Mouse (Mus musculus) thymus, postnatal 4 days (tissue): ENCODE measurements around the gene Tmem268.
A peak's percentile ranks its signal among the peaks of the same experiment; 100 is the strongest.

ENCODE experiments used
- DNase-seq: peaks from one replicate; pipeline ENCODE4 v3.0.0; 2021

Gene Tmem268

DNA sequence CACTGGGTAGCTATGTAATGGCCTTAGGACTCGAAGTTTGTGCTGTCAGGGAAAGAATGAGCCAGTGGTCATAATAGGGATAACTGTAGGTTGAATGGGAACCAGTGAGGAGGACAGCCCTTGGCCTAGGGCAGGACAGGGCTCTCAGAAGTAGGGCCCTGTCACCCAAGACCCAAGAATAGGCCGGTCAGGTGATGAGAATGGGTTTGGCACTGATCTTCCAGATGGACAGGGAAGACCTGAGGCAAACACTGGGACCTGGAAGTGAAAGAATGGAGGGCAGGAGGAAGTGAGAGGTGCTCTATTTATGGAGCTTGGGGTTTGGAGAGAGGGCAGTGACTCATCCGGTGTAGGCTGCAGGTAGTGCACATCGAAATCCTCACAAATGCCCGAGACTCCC lies 1.9 kb upstream of the Tmem268 start:
- no peak for DNase-seq

DNA sequence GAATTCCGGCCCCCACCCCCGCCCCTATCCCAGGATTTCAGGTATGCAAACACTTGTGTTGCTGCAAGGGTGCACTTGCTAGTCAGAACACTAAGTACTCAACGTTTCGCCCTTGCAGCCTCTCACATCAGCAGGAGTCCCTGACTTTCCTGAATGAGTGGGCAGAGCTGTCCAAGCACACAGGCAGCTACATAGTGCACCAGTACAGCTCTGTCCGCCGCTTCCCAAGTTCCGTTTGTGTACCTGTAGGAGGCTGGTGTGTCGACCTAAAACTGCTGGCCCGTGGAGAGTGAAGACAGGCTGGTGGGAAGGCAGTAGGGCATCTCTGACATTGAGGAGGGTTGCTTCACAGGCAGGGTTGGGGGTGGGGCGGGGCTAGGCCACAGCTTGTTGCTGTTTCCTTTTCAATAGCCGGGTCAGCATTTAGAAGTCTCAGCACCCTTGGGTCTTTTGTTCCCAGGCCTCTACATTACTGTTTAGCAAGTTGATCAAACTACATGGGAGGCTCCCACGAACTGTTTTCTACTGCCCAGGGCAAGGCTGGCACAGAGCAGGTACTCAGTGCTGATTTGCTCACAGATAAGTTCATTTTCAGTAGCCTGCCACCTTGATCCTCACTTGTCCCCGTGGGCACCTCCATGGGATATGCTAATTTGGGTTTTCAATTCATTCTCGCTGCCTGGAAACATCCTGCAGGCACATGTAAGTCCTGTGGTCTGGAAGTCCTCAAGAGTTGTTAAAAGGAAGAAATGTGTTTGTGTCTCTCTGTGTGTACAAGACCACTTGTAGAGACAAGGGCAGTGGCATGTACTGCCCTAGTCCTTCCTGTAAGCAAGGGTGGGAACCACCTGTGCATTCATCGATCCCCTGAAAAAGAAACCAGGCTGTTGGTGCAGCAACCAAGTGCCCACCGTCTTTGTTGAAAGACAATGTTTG lies 1.2 kb upstream of the Tmem268 start:
- DNase-seq, result peak; percentile 40

DNA sequence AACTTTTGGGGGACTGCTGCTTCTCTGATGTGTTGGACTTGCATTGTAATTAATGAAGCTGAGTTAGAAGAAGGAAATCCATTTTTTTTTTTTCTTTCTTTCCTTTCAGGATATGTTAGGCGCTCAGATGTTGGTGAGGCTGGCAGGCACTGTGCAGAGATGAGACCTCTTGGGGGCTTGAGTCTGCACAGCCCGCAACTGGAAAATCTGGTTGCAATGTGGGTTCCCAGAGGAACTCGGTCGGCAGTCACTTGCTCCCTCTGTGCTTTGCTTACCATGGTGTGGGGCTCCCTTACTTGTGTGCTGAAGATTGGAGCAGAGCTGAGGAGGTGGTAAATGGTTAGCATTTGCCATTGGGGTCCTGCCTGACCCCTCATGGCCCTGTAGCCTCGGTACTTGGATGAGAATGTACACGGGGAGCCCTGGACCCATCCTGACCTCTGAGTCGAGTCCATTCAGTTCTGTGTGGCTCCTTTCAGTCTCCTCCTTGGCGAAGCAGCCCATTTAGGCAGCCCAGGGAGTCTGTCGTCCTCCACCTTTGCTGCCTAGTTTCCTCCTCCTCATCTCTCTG lies 631 bp downstream of the Tmem268 start:
- DNase-seq, result peak; percentile 33

DNA sequence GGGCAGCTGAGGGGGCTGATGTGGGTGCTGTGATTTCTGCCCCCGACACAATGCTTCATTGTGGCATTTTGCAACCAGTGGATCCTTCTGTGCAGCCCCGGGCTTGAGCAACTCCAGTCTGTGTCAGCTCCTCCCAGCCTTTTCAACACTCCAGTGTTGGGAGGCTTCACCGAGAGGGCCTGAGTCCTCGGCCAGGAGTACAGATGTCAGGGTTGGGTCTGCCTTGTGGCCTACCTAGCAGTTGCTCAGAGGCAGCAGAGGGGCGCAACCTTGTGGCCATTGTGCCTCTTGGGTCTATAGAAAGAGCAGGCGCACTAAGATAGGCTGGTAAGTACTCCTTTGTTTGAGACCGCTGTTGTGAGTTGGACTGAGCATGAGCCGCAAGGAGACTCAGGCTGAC lies 1.5 kb downstream of the Tmem268 start:
- DNase-seq, result peak; percentile 65

DNA sequence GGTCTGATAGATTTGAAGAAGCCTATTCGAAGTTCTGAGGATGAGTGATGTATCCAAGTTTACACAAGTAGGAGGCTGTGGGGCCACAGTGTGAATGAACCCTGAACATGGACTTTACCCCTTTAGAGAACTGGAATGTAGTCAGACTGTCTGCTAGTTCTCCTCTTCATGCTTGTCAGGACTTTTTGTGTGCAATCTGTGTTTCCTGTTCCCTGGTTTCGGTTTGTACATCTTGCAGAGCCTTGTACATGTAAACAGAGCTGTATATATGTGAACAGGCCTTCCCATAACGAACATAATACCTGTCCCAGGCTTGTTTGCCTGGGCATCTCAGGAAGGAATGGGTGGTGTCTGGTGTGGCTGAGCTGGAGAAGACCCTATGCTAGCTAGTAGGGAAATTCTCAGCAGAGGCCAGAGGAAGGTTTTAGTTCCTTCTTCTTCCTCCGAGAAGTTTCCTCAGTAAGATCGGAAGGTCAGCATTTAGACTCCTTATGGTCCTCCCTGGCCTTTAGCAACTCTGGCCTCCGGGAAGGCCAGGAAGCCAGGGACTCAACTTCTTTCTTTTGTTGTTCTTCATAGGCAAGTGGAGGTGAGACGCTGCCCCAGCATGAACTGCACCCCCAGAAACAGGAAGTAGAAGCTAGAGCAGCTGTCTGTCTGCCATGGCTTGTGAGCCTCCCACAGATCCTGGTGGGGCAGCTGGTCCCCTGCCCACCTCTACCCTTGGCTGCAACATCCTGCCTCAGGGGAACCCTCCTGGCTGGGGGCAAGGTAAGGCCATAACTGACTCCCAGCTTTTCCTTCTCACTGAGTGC lies 3.5 kb downstream of the Tmem268 start:
- DNase-seq, result peak; percentile 74

DNA sequence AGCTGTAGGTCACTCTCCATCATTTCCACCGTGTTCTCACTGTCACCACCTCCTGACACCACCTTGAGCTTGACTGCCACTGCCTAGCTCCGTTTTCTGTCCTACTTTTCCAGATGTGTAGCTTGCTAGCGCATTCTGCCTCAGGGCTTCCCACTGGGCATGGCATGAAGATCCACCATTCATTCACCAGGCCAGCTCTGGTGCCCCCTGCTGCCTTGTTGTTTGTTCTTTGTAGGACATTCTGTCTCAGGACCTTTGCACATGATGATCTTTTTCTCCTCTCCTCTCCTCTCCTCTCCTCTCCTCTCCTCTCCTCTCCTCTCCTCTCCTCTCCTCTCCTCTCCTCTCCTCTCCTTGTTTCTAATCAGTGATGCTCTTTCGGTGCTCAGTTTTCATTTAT lies 4.2 kb downstream of the Tmem268 start:
- peak; percentile 47 for DNase-seq

DNA sequence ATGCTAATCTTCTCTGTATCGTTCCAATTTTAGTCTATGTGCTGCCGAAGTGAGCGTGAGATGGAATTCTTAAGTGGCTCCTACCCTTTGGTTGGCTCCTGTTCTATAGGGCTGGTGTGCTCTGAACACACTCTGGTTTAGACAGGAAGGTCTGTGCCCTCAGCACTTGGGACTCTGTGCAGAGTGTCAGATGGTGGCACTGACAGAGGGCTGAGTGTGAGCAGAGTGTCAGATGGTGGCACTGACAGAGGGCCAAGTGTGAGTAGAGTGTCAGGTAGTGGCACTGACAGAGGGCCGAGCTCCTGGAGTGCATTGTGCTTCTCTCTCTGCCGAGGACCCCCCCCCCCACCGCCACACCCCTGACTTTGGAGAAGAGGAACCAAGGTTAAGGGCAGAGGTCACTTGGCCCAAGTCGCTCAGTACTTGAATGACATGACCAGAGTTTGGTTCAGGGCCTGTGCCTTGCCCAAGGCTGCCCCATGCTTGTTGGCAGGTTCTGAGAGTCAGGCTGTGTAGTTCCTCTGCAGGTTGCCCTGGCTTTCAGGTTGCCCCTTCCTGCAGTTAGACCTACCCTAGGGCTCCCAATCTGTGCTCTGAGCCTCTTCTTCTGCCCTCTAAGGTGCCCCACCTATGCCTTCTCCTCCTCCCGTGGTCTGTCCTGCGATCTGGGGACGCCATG lies 9.3 kb downstream of the Tmem268 start:
- DNase-seq, result no peak

DNA sequence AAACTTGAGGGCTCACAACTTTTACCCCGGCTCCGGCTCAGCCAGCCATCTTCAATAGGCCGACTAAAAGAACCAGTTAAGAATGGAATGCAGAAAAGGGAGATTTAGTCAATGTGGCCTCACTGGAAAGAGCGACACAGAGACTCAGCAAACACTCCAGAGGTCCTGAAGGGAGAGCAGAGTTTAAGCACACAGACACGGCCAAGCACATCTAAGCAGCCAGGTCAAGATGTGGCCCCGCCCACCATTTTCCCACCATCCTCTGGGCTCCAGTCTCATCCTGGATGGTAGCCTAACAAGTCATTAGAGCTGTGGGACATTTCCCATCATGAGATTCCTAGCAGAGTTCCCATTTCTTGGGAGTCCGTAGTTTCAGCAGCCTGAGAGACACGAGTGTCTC lies 10.7 kb downstream of the Tmem268 start:
- DNase-seq, result no peak

DNA sequence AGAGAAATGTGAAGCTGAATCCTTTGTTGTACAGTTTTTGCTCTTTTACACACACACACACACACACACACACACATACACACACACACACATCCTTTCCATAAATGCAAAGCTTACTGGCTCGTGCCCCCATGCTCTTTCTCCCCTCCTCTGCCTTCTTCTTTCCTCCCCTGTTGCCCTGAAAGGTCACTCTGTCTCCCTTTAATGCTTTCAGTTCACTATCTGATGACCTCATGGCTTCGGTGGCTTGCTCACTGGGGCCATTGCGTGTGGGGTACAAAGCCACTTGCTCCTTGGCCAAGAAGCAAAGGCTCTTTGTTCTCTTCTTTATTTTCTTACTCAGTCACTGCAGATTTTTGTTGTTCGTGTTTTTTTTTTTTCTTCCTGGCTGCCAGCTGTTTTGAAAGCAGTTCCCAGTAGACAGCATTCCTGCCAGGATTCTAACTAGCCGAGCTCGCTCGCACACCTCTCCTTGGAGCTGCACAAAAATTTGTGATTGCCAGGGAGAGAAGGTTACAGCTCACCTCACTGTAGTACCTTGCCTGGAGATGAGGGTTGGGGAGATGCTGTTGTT lies 11.7 kb downstream of the Tmem268 start:
- no peak for DNase-seq

DNA sequence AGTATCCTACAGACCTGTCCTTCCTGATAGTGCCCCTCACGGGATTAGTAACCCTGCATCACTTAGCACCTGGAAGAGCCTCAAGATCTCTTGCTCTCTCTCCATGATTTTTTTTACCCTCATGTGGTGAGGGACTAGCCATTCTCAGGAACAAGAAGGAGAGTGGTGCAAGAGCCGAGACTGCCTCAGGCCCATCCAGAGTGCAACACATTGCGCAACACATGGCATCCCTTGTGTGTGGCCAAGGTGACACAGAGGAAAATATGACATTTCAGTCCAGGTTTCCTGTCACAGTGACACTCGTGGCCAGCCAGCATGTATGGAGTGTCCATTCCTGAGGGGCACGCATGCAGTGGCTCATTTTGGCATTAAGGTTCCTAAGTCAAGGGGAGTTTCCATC lies 14.0 kb downstream of the Tmem268 start:
- DNase-seq, result no peak

DNA sequence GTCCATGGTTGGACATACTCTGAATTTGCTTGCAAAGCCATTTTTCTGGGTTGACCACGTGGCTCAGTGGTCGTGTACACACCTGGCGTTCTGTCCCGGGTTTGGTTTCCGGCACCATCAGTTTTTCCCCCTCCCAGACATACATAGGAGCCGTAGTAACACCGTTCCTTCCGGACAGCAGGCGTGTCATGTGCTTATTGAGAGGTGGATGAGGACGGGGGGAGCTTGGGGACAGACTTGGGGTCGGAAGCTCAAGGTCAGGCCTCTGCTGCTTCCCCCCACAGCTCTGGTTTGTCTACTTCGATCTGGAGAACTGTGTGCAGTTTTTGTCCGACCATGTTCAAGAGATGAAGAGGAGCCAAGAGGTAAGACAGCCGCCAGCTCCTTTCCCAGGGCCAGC lies 21.1 kb downstream of the Tmem268 start:
- no peak for DNase-seq

DNA sequence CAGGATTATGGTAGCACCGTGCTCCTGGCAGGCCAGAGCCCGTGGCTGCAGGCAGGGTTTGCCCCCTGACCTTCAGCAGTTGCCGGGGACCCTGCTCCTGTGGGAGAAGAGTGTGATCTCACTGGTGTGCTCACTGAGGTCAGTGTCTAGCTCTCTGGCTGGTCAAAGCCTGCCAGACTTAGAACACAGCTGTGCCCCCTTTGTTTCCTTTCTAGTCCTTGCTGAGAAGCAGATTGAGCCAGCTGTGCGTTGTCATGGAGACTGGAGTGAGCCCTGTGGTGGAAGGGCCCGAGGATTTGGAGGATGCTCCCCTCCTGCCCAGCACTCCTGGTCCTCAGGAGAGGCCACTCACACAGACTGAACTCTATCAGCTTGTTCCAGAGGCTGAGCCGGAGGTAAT lies 21.5 kb downstream of the Tmem268 start:
- DNase-seq, result no peak

DNA sequence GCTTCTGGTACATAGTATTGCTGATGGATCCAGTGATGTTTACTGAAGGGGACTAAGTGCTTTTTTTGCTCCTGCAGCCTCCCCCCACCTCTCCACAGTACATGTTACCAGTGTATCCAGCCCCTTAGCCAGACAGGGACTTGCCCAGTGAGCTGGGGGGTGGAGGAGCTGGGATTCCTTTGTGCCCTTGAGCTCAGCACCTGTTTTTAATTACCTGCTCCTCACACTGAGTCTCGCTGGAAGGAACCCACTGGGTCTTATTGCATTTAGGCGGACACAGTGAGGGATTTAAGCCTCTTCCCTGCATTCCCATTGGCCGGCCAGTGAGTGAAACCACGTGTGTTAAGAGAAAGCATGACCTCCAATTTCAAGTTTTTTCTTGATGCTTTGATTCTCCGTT lies 24.0 kb downstream of the Tmem268 start:
- no peak for DNase-seq

DNA sequence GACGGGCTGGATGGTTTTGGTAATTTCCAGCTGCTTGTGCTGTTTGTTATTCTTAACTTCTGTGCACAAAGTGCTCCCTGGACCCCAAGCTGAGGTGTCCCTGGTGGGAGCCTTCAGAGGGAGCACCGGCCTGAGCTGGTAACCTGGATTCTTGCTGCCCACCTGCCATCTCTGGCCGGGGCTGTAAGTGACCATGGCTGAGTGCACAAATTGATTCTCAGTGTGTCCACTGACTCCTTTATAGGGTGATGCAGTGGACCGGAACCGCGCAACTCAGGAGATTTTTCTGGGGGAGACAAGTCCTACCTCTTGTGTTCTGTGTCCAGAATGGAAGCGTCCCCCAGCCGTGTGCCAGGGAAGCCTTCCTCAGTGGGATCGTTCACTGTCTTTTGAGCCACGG lies 26.6 kb downstream of the Tmem268 start:
- DNase-seq, result no peak

DNA sequence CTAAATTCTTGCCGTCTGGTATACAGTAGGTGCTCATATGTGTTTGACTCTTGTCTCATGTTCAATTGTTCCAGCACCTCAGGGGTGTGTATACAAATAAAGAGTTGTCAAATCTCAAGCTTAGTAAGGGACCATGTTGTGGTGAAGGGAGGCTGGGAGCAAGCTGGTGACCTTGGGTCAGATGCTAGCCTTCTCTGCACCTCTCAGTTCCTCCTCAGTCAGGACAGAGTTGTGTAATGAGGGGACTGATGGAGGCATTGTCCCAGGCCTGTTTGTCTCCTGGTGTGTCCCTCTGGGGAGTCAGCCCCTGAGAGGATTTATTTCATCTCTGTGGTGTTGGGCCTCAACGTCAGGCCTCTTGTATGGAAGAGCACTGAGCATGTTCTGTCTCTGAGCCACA lies 27.7 kb downstream of the Tmem268 start:
- DNase-seq, result no peak

DNA sequence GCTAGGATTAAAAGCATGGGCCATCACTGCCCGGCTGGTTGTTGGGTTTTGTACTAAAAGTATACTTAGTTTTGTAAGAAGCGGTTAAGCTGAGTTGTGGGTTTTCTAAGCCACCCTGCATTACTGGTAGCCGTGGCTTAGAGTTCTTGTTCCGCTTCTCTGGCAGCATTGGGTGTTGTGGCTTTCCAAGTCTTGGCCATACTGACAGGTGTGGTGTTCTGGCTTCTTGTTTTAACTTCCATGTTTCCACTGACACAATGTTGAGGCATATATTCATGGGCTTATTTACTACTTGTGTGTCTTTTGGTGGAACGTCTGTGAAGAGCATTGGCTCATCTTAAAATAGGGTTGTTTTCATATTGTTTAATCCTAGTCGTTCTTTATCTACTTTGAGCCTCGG lies 31.4 kb downstream of the Tmem268 start:
- DNase-seq, result no peak

DNA sequence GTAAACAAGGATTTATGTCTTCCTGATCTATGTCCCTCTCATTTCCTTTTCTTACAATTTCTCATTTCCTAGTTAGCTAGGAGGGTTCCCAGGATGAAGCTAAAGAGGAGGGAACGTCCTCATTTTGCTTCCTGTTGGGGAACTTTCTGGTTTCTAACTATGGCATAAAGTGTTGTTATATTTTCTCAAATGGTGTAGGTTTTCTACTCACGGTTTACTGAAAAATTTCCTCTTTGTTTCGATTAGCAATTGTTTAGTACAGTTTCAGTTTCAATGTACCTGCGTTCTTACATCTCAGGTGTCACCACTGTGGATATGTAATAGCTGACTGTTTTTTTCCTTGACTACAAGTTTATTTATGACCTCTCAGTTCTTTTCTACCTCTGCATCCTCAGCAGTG lies 32.0 kb downstream of the Tmem268 start:
- no peak for DNase-seq

DNA sequence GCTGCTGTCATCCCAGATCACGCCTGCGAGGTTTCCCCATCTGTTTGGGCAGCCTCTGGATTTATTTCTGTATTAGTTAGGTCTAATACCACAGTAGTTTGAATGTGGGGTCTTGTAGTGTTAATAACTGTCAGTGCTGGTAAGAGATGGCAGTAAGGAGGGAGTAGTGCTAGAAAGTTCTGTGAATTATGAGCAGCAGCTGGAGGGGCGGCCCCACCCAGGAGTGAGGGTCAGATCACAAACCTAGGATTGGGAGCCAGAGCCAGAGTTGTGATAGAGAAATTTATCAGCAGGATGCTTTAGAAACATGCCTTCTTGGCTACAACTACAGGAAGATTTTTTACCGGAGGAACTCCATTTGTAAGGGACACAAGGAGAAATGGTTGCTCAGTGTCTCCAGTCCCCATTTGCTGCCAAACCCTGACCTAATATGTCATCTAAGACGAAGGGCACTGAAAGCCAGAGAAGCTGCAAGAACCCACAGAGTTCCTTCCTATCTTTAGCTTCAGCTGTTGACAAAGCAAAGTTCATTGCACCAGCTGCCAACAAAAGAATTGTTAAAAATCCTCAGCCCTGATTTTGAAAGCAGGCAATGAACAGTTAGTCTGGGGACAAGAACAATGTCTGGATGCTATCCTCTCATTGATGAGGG lies 36.0 kb downstream of the Tmem268 start:
- no peak for DNase-seq

DNA sequence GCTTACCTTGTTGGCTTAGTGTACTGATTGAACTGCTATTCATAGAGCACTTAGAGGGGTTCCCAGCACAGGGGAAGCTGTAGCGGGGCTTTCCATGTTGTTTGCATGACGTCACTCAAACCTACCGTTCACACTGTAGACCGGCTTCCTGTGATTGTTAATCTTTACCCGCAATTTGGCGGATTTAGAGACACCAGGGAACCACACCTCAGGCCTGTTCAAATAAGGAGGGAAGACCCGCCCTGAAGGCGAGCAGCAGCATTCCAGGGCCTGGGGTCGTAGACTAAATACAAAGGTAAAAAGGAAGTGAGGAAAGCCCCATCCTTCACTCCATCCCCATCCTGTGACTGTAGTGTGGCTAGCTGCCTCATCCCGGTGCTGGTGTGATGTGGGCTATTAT lies 36.7 kb downstream of the Tmem268 start:
- DNase-seq, result no peak

DNA sequence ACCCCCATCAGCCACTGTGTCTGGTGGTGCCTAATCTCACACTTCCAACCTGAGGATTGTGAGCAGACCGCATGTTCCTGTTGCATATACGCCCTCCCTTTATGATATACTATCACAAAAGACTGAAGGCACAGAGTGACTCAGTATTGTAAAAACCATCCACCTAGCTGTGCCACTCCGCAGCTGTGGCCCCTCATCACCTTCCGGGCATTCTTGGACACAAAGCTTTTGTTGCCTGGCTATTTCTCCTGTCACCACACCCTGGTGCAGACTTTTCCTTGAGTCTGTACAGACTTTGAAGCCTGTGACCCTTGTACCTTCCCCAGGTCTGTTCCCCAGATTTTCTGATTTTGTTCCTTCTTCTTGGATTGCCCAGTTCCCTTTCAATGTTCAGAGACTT lies 37.4 kb downstream of the Tmem268 start:
- DNase-seq, result no peak

DNA sequence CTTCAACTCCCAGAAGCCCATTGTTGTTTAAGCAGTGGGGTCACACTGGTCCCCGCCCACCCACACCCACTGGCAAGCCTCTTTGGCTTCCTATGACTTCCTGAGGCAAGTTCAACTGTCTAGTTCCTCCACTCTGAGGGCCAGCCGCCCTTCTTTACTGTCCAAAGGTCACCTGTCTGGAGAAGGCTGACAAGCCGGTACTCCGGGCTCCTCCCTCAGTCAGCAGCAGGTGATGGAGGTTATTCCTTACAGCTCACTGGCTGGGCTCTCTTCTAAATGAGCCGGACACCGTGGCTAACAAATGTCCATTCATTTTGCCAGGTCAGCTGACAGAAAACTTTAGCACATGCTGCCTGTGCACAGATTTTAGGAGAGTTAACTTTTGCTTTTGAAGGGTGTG lies 42.2 kb downstream of the Tmem268 start:
- no peak for DNase-seq

DNA sequence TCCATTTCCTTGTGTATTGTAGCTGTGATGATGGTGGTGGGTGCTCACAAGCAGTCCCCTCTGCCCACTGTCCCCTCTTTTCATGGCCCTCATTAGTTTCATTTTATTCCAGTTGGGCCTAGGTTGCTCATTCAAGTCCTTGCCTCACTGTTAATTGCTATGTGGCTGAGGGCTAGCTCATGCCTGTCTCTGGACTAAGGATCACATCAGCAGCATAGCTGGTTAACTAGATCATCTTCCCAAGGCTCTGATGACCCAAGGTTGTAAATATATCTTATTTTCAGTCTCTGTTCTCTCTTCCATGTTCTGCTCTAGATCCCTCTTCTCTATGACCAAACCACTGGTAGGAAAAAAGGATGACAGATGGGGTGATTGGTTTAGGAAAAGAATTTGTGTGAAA lies 42.7 kb downstream of the Tmem268 start:
- DNase-seq, result no peak
